Mouse (Mus musculus) hindbrain, embryonic 14.5 days (tissue): ENCODE measurements at regions not wholly inside any gene's neighbourhood (a gene's known extent, or its start where the extent isn't known, plus 50 kb on each side); places are given as distances from the start of the nearest gene placed in this dataset.

Source experiments
- ATAC-seq: fragments of 200-750 bp; cut with Nextera tagmentation; 2 replicates; pipeline ENCODE4 v1.8.0; 2017; ENCODE audit warnings: moderate number of reproducible peaks, mild to moderate bottlenecking, moderate TSS enrichment, moderate library complexity; ENCODE audit not compliant: low FRiP score
- DNase-seq: peaks from one replicate; pipeline ENCODE4 v3.0.0-alpha.2; 2015; ENCODE audit warnings: low spot score
- H3K27ac ChIP-seq: fragments of 300-500 bp; sonication (generic); 2 replicates; pipeline ENCODE4 v1.5.1; 2014; ENCODE audit warnings: mild to moderate bottlenecking, moderate library complexity
- H3K27me3 ChIP-seq: fragments of 300-500 bp; sonication (generic); 2 replicates; pipeline ENCODE4 v1.6.1; 2014; ENCODE audit warnings: mild to moderate bottlenecking, low read length, mixed read lengths; ENCODE audit not compliant: control insufficient read depth, insufficient read depth
- H3K36me3 ChIP-seq: fragments of 300-500 bp; sonication (generic); replicated peaks from 2 replicates; pipeline ENCODE4 v1.6.1; 2014; ENCODE audit not compliant: control insufficient read depth, insufficient read depth
- H3K4me1 ChIP-seq: fragments of 300-500 bp; sonication (generic); replicated peaks from 2 replicates; pipeline ENCODE4 v1.6.1; 2014; ENCODE audit warnings: antibody characterized with exemption, low read length, mixed read lengths; ENCODE audit not compliant: control insufficient read depth, insufficient read depth
- H3K4me2 ChIP-seq: fragments of 300-500 bp; sonication (generic); replicated peaks from 2 replicates; pipeline ENCODE4 v1.6.1; 2014; ENCODE audit warnings: mild to moderate bottlenecking, moderate library complexity
- H3K4me3 ChIP-seq: fragments of 300-500 bp; sonication (generic); replicated peaks from 2 replicates; pipeline ENCODE4 v1.5.1; 2014; ENCODE audit warnings: mild to moderate bottlenecking, low read length
- H3K9ac ChIP-seq: fragments of 300-500 bp; sonication (generic); 2 replicates; pipeline ENCODE4 v1.6.1; 2014
- H3K9me3 ChIP-seq: fragments of 300-500 bp; sonication (generic); 2 replicates; pipeline ENCODE4 v1.6.1; 2016; ENCODE audit warnings: low read length; ENCODE audit not compliant: control insufficient read depth
- WGBS: fragments of 180-500 bp; shearing (Covaris S2); extraction: QIAGEN DNeasy Blood & Tissue Kit; methylation state at CpG from one replicate; pipeline ENCODE4 v1.1.7; 2014; 5-methylcytosine and 5-hydroxymethylcytosine counted together

GRCm38 (mm10) chr15:65557846-65558835 is 543.4 kb upstream of the Gm21961 start:
- no peaks in the 10 kb centered on the region for H3K27me3 ChIP-seq
- DNase-seq = no peak
- no peak overlapping the region for H3K9ac ChIP-seq
- no peaks in the 10 kb centered on the region for H3K36me3 ChIP-seq
- H3K27ac ChIP-seq = no peak overlapping the region
- no peak overlapping the region for H3K4me2 ChIP-seq
- no peaks in the 10 kb centered on the region for H3K4me1 ChIP-seq
- 75% methylated on average over 8 of the region's 8 CpGs for WGBS
- H3K4me3 ChIP-seq = no peak overlapping the region
- ATAC-seq = no peak
- no peaks in the 10 kb centered on the region for H3K9me3 ChIP-seq

- DNase-seq (no peak), ATAC-seq (no peak)
- Histone ChIP-seq H3K36me3 (no peaks in the 10 kb centered on the region), H3K4me1 (no peaks in the 10 kb centered on the region), H3K27me3 (no peaks in the 10 kb centered on the region), H3K4me3 (no peak overlapping the region), H3K9me3 (no peaks in the 10 kb centered on the region), H3K27ac (no peak overlapping the region), H3K9ac (no peak overlapping the region), H3K4me2 (no peak overlapping the region)
- WGBS = 89% methylated on average over 2 of the region's 2 CpGs
These were observed 534.3 kb upstream of the Gm21961 start for GRCm38 (mm10) chr15:65549046-65549445.

DNA sequence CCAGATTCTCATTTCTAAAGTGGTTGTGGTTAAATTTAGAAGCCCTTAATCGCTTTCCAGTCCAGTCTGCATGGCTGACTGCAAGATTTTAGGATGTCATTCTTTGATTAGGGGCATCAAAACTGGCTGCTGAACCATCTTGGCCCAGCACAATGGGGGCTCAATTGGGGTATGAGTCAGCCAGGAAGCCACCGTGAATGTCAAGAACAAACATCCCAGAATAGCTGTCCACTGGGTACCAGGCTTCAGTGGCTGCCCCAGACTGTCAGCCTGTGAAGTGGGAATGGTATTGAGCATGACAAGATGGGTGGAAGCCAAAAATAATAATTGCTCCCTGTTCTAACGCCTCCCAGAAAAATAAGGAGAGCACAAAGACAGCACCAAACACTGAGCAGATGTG is 520.9 kb upstream of the Gm21961 start:
- H3K4me1 ChIP-seq = no peaks in the 10 kb centered on the region
- no peak overlapping the region for H3K9ac ChIP-seq
- H3K4me3 ChIP-seq = no peak overlapping the region
- DNase-seq (no peak), ATAC-seq (no peak)
- 74% methylated on average over 3 of the region's 3 CpGs for WGBS
- no peaks in the 10 kb centered on the region for H3K27me3 ChIP-seq
- H3K4me2 ChIP-seq = no peak overlapping the region
- H3K27ac ChIP-seq = no peak overlapping the region
- no peaks in the 10 kb centered on the region for H3K36me3 ChIP-seq
- no peaks in the 10 kb centered on the region for H3K9me3 ChIP-seq

- Histone ChIP-seq H3K4me2 (no peak overlapping the region), H3K27ac (no peak overlapping the region), H3K27me3 (no peaks in the 10 kb centered on the region), H3K4me3 (no peak overlapping the region), H3K9ac (no peak overlapping the region), H3K4me1 (no peaks in the 10 kb centered on the region), H3K36me3 (no peaks in the 10 kb centered on the region), H3K9me3 (no peaks in the 10 kb centered on the region)
- ATAC-seq (no peak), DNase-seq (no peak)
- WGBS = 90% methylated on average over 2 of the region's 2 CpGs
These were observed 517.5 kb upstream of the Gm21961 start for GRCm38 (mm10) chr15:65532241-65532640.

DNA sequence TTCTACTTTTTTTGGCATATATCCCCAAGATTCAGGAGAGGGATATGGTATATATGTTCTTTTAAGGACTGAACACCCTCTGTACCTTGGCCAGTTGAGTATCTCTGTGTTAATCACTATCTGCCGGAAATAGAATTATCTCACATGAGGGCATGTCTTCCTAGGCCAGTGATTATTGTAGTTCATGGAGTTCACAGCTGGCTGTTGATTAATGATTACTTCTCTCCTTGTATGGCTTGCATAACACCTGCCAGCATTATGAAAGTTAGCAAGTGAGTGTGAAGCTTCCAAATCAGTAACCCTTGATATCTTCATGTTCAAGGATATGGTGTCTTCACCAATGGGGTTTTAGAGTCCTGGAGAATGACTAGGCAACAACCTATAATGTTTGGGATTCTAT is 488.0 kb upstream of the Gm21961 start:
- no peak overlapping the region for H3K4me3 ChIP-seq

GRCm38 (mm10) chr15:65478940-65479339 is 464.2 kb upstream of the Gm21961 start:
- Histone ChIP-seq H3K4me3 (no peak overlapping the region), H3K27ac (no peak overlapping the region), H3K9me3 (no peaks in the 10 kb centered on the region), H3K9ac (no peak overlapping the region), H3K36me3 (no peaks in the 10 kb centered on the region), H3K27me3 (no peaks in the 10 kb centered on the region), H3K4me1 (no peaks in the 10 kb centered on the region), H3K4me2 (no peak overlapping the region)
- 60% methylated on average over 3 of the region's 3 CpGs for whole genome bisulfite sequencing
- DNase-seq (no peak), ATAC-seq (no peak)

More for the DNA sequence above, 488.0 kb upstream of the Gm21961 start:
- H3K27me3 ChIP-seq = no peaks in the 10 kb centered on the region
- 93% methylated on average over 1 of the region's 1 CpGs for WGBS
- no peaks in the 10 kb centered on the region for H3K4me1 ChIP-seq
- no peaks in the 10 kb centered on the region for H3K36me3 ChIP-seq
- ATAC-seq (no peak), DNase-seq (no peak)
- no peak overlapping the region for H3K27ac ChIP-seq
- no peak overlapping the region for H3K4me2 ChIP-seq
- no peak overlapping the region for H3K9ac ChIP-seq
- no peaks in the 10 kb centered on the region for H3K9me3 ChIP-seq

DNA sequence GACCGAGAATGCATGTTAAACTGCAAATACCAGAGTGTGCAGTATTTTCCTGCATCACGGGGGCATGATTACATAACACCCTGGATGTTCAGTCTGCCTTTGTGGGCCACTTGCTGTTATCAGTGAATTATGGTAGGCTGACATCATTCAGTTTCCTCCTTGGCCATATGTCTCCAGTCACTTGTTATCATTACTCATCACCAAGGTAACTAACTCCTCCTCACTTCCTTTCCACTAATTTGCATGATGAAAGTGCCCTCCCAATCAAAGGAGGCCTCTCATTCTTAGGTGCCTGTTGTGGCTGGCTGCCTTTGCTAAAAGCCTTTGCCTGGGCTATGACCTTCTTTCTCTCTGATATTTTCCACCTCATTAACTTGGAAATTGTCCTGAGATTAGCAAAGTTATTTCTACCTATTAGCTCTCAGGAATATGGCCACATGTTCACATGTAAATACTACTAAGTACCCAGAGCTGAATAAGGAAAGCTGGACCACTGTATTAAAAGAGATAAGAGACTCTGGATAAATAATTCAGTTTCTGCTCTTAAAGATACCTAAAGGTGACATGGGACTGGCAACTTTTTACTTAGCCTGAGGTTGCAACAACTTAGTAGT is 440.6 kb upstream of the Gm21961 start:
- H3K4me1 ChIP-seq = no peaks in the 10 kb centered on the region
- ATAC-seq = peak; percentile 74
- DNase-seq = peak; percentile 33
- H3K4me3 ChIP-seq = no peak overlapping the region
- WGBS = 46% methylated on average over 2 of the region's 2 CpGs
- H3K9ac ChIP-seq = no peak overlapping the region
- H3K27ac ChIP-seq = no peak overlapping the region
- H3K36me3 ChIP-seq = no peaks in the 10 kb centered on the region
- H3K4me2 ChIP-seq = no peak overlapping the region
- no peaks in the 10 kb centered on the region for H3K27me3 ChIP-seq
- H3K9me3 ChIP-seq = no peaks in the 10 kb centered on the region

GRCm38 (mm10) chr15:65452258-65453028 is 437.7 kb upstream of the Gm21961 start:
- H3K9ac ChIP-seq = no peak overlapping the region
- H3K4me3 ChIP-seq = no peak overlapping the region
- DNase-seq (peak; percentile 58), ATAC-seq (no peak; the same call in 1 of the 2 replicates)
- H3K36me3 ChIP-seq = no peaks in the 10 kb centered on the region
- 77% methylated on average over 4 of the region's 4 CpGs for WGBS
- H3K9me3 ChIP-seq = no peaks in the 10 kb centered on the region
- no peak overlapping the region for H3K27ac ChIP-seq
- H3K4me2 ChIP-seq = no peak overlapping the region
- no peaks in the 10 kb centered on the region for H3K27me3 ChIP-seq
- H3K4me1 ChIP-seq = no peaks in the 10 kb centered on the region

DNA sequence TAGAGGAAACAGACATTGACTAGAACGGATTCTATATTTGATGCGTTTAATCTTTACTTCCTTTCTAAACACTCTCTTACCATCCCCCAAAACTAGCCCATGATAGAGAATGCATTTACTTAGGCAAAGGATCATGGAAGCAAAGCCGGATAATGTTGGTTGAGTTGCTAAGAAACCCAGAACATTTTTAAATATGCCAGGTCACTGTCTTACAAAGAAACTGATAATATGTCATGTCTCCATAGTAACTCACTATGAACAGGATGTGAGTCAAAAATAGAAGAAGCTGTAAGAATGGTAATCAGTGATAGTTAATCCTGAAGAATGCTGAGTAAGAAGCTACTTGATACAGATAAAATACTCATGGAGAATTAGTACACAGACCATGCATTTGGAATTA is 405.0 kb upstream of the Gm21961 start:
- no peaks in the 10 kb centered on the region for H3K36me3 ChIP-seq
- no peak overlapping the region for H3K4me3 ChIP-seq
- H3K4me2 ChIP-seq = no peak overlapping the region
- H3K9ac ChIP-seq = no peak overlapping the region
- H3K27me3 ChIP-seq = no peaks in the 10 kb centered on the region
- H3K27ac ChIP-seq = no peak overlapping the region
- DNase-seq (no peak), ATAC-seq (no peak)
- no peaks in the 10 kb centered on the region for H3K9me3 ChIP-seq
- WGBS = 83% methylated on average over 3 of the region's 3 CpGs
- H3K4me1 ChIP-seq = no peaks in the 10 kb centered on the region
